Mouse (Mus musculus): ENCODE data around the gene Cntn5.

Gene Cntn5

DNA sequence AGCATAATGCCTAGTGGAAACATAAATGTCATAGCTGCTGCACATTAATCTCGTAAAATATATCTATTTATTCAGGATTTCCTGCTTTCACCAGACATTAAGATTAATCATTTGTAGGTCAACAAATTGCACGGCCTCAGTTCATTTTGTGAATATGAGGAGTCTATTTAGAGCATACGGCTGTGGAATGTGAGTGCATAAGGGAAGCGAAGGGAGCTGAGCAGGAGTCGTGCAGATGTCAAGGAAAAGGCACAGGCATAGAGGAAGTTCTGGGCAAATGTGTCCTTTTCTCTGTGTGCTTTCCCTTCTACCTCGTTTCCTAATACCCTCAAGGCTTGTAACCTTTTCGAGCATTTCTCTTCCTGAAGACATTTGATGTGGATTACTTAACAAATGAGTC lies 504.5 kb downstream of the Cntn5 start:
- DNase-seq, result no peak

DNA sequence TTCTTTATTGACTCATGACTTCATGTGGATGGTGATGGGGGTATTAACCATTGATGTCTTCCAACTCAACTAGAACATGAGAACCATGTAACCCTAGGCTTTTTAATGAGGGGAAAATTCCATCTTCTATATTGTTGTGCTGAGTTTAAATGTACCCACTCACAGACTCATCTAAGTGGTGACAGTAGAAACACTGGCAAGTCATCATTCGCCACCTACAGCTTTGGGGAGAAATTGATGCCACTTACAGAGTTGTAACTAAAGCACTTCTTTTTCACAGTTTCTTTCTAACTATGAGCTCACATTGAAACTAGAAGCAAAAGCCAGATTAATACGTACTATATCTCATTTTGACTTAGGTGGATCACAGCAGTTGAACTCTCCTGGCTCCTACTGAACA lies 514.7 kb downstream of the Cntn5 start:
- no peak for DNase-seq

DNA sequence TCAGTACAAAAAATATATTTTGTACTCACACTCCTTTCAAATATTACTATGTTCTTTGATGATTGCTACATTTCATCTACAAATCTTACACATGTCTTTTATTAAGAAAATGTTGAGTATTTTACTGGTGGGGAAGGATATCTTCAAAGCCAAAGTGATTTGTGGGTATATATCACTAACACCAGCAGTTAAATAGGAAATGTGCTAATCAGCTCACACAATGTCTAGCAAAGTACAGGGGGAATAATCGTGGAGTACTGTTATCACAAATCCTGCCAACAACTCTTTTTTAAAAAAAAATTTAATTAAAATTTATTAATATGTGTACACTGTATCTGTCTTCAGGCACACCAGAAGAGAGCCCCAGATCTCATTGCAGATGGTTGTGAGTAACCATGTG lies 520.1 kb downstream of the Cntn5 start:
- no peak for DNase-seq

DNA sequence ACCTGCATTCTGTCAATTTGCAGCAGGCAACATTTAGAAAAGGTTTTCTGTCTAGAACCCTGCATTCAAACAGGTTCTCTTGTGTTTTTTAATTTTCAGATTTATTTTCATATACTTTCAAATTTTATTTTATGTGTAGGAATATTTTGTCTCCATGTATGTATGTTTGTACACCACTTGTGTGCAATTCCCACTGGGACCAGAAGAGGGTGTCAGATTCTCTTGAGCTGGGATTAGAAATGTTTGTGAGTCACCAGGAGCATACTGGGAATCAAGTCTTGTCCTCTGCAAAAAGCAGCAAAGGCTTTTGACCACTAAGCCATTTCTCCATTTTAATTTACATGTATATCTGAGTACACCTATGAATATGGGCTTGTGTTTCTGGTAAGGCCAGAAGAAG lies 521.4 kb downstream of the Cntn5 start:
- DNase-seq, result no peak

DNA sequence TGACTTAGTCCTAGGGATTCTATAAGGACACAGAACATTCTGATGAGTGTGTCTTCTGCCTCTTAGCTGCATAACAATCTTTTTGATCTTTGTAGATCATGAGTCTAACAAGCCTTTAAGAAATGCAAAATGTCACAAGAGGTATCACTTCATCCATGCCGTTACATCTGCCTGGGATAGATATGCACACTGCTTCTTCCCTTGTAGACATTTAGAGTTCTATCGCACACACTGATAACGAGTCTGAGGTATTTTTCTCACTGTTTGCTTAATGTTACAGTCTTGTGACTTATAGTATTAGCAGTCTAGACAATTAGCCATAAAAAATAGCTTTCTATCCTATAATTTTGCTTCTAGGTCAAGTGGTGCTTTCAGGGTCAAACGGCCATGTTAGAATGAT lies 522.9 kb downstream of the Cntn5 start:
- DNase-seq, result no peak

DNA sequence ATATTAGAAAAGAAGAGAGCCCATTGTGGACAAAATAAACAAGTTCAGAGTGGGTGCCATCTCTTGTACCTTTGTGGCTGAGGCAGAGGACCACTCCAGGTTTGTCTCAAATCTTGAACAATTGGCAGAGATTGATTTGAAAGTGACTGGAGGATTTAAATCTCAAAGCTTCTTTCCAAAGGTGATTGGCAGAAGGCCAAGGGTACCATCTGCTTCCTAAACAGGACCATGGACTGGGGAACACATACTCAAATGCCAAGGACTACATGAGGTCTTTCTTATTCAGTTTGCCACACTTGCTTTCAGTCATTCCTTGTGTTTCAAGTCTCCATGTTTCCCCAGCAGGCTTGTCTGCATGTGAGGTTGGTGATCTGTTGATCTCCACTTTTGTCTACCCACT lies 528.3 kb downstream of the Cntn5 start:
- DNase-seq, result no peak

DNA sequence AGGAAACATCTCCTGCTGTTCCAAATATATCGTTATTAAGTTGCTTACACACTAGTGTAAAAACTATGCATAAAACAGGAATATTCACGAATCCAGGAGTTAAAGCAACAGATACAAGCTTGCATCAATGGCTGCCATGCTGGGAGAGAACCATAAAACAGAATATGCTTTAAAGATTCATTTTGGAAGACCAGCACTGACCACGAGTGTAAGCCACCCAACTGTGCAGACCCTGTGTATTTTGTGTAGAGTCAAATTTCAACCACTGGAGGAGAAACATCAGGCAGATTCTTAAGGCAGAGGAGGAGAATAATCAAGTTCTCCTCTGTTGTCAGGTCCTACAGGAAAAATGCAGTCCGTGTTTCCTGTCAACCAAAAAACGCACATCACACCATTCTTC lies 535.6 kb downstream of the Cntn5 start:
- no peak for DNase-seq

DNA sequence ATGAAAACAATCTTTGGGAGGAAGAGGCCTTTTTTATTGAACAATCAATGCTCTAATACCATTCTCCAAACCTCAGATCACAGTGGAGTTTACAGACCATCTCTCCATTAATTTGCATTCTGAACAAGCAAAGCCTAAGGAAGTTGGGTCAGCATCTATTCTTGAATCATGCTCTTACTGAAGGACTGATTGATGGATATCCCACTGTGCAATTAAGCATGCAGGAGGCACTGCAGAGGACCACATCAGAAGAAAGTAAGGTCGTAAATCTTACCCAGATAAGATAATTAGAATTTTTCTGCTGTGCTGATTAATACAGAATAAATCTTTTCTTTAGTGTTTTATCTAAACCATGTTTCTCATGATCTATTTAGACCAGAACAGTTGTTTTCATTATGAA lies 536.2 kb downstream of the Cntn5 start:
- DNase-seq, result no peak

DNA sequence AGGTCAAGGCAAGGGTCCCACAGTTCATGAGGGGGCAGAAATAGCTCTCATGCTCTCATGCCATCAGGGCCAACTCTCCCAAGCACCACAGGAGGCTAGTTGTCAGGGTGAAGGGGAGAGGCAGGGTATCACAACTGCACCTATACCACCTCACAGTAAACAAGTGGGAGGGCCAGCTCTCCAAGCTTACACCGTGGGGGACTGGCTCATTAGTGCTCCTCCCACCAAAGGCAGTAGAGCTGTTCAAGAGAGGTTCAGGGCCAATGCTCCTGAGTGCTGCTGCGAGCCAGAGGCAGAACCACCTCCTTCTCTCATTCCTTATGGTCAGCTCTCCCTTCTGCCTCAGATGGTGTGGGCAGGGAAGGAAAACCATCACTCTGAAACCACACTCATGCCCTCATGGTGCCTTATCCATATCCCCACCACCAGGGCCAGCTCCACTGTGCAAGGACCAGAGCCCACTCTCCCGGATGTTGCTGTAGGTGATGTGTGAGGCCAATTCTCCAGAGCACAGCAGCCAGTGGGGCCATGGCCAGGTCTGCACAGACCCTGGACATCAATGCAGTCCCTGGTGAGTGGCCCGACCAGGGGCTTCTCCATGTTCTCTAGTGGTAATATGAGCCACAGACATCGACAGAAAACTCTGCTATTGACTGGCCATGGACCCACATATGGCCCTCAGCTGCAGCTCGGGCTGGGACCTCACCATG lies 538.2 kb downstream of the Cntn5 start:
- DNase-seq, result no peak

DNA sequence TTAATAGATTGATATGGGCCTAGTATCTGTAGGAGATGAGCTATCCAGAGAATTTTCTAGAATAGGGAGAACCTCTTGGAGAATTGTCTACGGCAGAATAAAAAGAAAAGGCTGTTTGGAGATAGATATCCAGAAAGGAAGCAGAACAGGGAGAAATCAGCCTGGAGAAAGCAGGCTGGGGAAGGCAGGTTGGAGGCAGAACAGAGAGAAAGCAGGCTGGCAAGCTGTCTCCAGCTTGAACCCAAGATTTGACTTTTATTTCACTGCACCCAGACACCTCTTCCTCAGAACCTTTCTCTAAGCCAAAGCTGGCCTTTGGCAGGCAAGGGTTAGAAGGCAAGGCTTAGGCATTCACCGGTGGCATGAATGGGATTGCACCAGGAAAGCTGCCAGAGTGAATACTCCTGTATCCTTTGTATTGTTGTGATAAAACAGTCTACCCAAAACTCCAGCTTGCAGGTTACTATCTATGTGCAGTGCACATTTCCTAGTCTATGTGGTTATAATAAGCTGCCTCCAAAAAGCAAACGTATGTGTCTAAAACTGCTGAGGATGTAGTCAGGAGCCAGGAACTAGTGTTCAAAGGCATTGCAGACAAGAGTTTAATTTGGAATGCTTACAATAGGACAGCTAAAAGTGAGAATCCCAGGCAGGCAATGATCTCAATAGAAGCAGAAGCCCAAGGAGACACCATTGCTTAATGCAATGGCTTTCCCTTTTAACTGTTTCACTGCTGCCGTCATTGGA lies 553.5 kb downstream of the Cntn5 start:
- DNase-seq, result no peak

DNA sequence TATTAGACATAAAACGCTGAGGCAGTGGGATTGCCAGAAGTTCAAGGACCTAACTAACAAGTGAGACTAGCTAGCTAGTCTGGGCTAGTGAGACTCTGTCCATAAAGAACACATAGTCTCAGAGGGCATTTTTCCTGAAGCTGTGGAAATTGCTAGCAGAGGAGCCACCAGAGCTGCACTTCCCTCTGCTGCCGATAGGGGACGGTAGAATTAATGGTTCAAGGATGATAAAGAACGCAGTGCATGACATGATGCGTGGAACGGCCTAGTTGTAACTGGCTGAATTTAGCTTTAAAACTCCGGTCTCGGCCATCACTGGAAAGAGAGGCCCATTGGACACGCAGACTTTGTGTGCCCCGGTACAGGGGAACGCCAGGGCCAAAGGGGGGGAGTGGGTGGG lies 555.8 kb downstream of the Cntn5 start:
- DNase-seq, result no peak

DNA sequence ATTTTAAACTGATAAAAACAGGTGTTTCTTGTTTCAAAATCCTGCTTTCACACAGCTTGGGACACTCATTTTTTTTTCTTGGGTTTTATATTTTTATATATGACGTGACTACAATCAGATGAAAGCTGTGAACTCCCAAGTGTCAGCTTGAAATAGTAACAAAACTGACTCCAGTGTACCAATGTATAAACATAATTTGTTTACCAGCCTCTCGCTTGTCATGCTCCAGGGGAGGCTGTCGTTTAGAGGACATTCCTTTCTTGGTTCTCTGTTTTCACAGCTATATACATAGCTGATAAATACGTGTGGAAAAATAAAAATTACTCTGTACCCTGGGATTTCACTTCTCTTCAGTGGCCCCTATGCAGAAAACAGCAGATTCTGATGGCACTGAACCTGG lies 556.4 kb downstream of the Cntn5 start:
- no peak for DNase-seq

DNA sequence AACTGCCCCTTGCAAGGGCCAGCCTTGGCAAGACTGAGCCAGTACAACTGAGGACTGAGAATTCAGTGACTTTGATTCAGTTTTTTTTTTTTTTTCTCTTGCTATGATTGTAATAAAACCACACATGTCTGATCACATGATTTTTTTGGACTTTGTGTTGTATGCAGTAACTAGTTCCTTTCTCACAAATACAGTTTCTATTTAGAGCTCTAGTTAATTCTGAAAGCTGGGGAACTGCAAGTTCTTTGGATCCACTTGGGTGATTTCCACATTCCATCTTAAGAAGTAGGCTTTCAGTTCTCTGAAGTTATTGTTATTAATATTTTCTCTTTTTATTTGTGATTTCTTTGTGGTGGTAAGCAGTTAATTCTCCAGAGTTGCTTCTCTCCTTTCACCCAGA lies 563.8 kb downstream of the Cntn5 start:
- DNase-seq, result no peak

DNA sequence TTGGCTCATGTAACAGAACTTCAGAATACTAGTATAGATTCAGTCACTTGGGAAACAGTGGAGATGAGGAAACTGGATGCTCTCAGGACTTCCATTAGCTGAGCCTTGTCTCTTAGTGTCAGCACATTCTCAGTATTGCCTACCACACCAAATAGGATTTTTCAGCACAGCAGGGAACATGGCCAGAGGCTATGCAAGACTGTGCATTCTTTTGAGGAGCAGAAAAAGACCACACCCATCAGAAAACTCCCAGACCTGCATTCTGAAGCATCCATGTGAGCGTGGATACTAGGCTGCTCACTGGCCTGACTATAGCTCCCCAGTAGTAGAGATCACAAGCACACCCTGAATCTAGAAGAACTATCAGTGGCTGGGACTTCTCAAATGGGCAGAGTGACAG lies 564.9 kb downstream of the Cntn5 start:
- DNase-seq, result no peak

DNA sequence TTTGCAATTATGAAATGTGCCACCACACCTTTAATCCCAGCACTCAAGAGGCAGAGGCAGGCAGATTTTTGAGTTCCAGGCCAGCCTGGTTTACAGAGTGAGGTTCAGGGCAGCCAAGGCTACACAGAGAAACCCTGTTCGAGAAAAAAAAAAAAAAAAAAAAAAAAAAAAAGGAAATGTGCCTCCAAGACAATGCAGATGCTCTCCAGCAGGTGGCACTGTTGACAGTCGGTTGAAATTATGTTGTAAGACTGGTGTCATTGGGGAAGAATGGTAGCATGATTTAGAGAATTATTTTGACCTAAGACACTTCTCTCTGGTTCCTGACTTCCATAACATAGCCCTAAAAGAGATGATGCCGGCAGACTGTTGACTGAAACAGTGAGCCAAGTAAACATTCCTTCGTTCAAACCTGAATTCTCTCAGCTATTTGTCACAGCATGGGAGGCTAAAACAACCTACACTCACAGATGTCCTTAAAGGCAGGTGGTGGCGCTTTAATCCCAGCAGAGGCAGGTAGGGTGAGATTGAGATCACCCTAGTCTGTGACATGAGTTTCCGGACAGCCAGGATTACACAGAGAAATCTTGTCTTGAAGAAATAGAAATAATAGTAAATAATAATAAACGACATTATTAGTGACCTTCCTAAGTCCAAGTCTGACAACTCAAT lies 579.7 kb downstream of the Cntn5 start:
- DNase-seq, result no peak

DNA sequence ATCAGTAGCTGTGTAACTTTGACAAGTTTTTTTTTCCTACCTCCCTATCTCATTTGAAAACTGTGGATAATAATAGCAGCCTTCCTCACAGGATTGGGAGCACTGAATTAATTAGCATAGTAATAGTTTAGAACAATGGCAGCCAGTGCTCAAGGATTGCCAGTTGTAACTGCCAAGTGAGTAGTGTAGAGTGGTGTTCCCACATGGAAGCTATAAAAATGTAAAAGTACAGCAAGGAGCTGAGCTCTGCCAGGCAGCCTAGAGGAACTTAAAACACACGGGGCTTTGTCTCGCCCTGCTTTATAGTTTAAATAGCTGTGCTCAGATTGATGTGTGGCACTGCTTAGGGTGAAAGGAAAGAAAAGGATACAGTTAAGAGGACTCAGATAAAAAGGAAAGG lies 635.2 kb downstream of the Cntn5 start:
- DNase-seq, result no peak

DNA sequence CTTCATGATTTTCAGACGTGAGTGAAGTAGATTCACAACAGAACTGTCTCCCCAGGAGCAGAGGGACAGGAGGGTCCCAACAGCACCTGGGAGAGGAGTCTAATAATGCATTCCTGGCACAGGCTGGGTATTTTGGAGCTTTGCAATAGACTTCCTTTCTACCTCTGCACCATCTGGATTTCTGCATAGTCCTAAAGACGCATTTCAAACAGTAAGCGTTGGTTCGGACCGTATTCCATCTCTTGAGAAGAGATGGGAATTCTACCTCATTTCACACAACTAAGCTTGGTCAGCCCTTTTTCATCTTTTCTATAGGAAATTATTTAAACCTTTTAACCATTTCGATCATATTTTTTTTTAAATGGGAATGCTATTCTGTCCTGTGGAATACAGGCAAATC lies 635.7 kb downstream of the Cntn5 start:
- DNase-seq, result no peak

DNA sequence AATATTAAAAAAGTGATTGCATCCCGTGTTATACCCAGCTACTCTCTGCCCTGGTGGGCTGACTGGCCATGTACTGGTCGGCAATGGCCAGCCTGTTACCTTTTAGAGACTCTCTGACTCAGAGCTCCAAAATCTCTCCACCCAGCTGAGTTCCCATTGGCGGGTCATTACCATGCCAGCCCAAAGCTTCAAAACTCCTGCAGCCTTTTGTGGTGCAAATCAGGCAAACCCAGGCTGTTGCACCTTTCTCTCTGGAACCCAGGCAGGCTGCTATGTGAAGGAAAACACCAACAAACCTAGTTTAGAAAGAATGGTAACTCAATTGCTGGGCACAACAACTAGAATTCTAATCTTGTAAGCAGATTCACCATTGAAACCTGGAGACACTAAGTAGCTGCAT lies 639.0 kb downstream of the Cntn5 start:
- DNase-seq, result no peak

DNA sequence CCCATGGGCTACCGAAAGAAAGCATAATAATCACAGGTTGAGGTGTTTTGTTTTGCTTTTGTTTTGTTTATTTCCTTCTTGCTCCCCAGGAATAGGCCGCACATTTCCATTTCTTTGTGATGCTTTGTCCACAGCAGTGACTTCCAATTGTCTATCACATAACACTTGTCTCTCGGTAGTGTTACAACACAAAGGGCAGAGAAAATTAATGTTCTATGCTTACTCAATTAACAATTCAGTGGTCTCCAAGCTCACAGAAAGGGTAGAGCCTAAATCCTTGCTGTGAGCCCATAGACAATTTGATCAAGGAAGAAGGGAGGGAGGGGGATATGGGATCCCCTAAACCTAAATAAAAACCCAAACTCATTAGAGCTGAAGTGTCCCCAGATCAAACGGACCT lies 671.2 kb downstream of the Cntn5 start:
- no peak for DNase-seq

DNA sequence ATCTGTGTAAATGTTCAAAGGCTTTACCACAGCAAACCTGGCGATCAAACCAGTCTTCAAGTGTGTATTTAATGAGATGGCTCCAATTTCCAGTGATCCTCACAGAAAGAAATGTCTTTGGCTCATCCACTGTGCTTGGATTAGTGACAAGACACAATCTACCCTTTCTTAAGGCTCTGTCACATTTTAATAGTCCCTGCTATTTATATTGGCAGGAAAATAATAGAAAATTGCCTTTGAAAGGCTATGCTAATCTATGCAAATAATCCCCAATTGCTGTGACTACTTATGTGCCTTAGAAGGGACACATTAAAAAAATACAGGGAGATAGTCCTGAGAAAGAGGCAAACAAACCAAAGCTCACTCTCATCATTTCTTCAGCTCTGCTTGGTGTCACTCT lies 672.5 kb downstream of the Cntn5 start:
- DNase-seq, result no peak

DNA sequence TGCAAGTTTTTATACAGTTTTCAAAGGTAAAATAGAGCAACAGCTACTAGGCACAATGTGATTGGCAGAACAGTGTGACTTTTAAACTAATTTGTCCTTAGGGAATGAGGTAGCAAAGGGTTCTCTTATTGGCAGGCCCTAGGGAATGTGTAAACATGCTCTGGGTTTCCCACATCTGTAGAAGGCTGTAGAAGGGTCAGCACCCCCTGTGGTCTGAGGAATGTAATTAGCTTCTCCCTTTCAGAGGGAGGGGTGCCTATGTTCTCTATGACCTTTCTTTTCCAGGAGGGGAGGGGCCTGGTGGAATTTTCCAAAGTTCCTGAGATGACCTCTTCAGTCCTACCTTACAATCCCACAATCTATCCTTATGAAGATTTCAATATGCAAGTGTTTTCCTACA lies 673.6 kb downstream of the Cntn5 start:
- no peak for DNase-seq

DNA sequence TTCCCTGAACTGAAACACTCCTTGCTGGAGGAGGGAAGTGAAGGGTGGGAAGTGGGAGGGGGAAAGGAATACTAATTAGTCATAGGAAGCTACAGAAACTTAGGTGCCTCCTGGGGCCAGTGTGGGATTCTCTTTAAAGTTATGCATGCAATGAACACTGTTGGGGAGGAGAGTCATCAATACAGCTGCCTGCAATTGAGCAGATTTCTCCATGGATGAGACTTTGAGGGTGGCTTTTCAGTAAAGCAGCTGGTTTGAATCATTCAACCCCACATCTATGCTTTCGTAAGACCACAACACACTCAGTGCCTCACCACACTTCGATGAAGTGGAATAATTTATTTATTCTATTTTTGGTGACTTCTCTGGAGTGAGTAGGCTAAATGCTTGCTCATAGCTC lies 674.9 kb downstream of the Cntn5 start:
- DNase-seq, result no peak

DNA sequence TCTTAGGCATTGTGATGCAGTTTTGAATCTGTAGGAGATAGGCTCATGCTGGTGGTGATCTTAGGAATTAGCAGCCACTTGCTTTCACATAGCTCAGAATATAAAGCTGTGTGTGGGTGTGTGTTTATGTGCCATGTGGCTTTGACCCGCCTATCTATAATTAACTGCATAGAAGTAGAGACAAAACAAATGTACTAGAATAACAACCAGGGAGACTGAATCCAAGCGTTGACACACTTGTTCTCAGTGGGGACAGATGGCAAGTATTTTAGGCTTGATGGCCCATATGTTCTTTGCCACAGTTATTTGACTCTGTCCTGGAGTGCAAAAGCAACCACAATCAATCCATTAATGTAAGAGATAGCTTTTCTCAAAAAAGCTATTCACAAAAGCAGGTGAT lies 678.6 kb downstream of the Cntn5 start:
- DNase-seq, result no peak

DNA sequence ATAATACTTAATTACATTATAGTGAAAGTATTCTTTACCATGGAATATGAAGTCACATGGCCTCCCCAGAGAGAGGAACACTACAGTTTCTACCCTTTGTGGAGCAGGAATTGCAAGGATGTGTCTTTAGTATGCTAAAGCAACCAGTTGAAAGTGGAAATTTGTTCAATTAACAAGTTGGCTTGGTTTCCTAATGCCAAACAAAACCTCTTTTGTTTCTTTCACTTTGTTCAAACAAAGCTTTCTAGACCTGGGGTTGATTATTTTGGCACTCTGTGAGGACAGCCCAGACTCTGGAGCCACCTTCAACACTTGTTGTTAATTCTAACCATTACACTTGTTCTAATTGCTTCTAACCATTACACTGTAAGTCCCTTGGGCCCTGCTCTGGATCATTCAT lies 718.5 kb downstream of the Cntn5 start:
- DNase-seq, result no peak
